Mouse (Mus musculus) liver, embryonic 16.5 days (tissue): Measurements from ENCODE around the gene Zfyve26. TPM values are rescaled to one million over a fixed set of nuclear protein-coding genes. Genes with fewer than 3 reads are reported as not detected.

Source experiments
- ATAC-seq: fragments of 200-750 bp; cut with Nextera tagmentation; 2 replicates; pipeline ENCODE4 v1.8.0; 2017; ENCODE audit warnings: low read depth, mild to moderate bottlenecking, moderate number of reproducible peaks, moderate library complexity
- H3K27ac ChIP-seq: fragments of 300-500 bp; sonication (generic); 2 replicates; pipeline ENCODE4 v1.5.1; 2014; ENCODE audit warnings: mild to moderate bottlenecking, low read length
- H3K27me3 ChIP-seq: fragments of 300-500 bp; sonication (generic); 2 replicates; pipeline ENCODE4 v1.6.1; 2014; ENCODE audit warnings: low read depth, low read length, mixed read lengths; ENCODE audit not compliant: control insufficient read depth, insufficient read depth
- H3K36me3 ChIP-seq: fragments of 300-500 bp; sonication (generic); 2 replicates; pipeline ENCODE4 v1.6.1; 2014; ENCODE audit warnings: mild to moderate bottlenecking; ENCODE audit not compliant: control insufficient read depth, insufficient read depth
- H3K4me1 ChIP-seq: fragments of 300-500 bp; sonication (generic); 2 replicates; pipeline ENCODE4 v1.6.1; 2014; ENCODE audit warnings: low read depth, low read length, mixed read lengths; ENCODE audit not compliant: control insufficient read depth
- H3K4me2 ChIP-seq: fragments of 300-500 bp; sonication (generic); 2 replicates; pipeline ENCODE4 v1.6.1; 2014; ENCODE audit warnings: low read depth, low read length, mixed read lengths
- H3K4me3 ChIP-seq: fragments of 300-500 bp; sonication (generic); 2 replicates; pipeline ENCODE4 v1.5.1; 2014; ENCODE audit warnings: low read depth, mild to moderate bottlenecking, low read length
- H3K9ac ChIP-seq: fragments of 300-500 bp; sonication (generic); 2 replicates; pipeline ENCODE4 v1.6.1; 2014; ENCODE audit warnings: low read depth, low read length
- H3K9me3 ChIP-seq: fragments of 300-500 bp; sonication (generic); replicated peaks from 2 replicates; pipeline ENCODE4 v1.6.1; 2016; ENCODE audit warnings: low read length; ENCODE audit not compliant: control insufficient read depth
- whole genome bisulfite sequencing: fragments of 180-500 bp; shearing (Covaris S2); extraction: QIAGEN DNeasy Blood & Tissue Kit; methylation state at CpG from one replicate; pipeline ENCODE4 v1.1.7; 2014; ENCODE audit not compliant: insufficient replicate concordance; 5-methylcytosine and 5-hydroxymethylcytosine counted together
- polyA plus RNA-seq: library from polyadenylated mRNA; unstranded; fragments of >200 nt; fragmentation: Nextera tagmentation; extraction: Ambion mirVana; gene quantifications from 2 replicates; pipeline ENCODE4 v1.2.1, GENCODE M21; 2015

The Zfyve26 gene
- polyA plus RNA-seq, 1 experiment from 2014 or later = 10.7 TPM

GRCm38 (mm10) chr12:79242921-79243320 lies 53.2 kb downstream of the Zfyve26 start:
- Histone ChIP-seq H3K27ac (no peak overlapping the region), H3K4me1 (no peaks in the 10 kb centered on the region), H3K9me3 (no peaks in the 10 kb centered on the region), H3K9ac (no peak overlapping the region), H3K4me2 (no peak overlapping the region), H3K27me3 (no peaks in the 10 kb centered on the region), H3K4me3 (no peak overlapping the region), H3K36me3 (peaks cover 20% of the 10 kb centered on the region)
- no peak for ATAC-seq
- WGBS = 67% methylated on average over 6 of the region's 6 CpGs

GRCm38 (mm10) chr12:79241985-79242384 lies 54.1 kb downstream of the Zfyve26 start:
- Histone ChIP-seq H3K4me1 (no peaks in the 10 kb centered on the region), H3K4me3 (no peak overlapping the region), H3K4me2 (no peak overlapping the region), H3K27ac (no peak overlapping the region), H3K36me3 (peaks cover 16% of the 10 kb centered on the region), H3K27me3 (no peaks in the 10 kb centered on the region), H3K9ac (no peak overlapping the region), H3K9me3 (no peaks in the 10 kb centered on the region)
- 73% methylated on average over 2 of the region's 2 CpGs for whole genome bisulfite sequencing
- peak; percentile 69 for ATAC-seq

- 75% methylated on average over 11 of the region's 11 CpGs for WGBS
- peaks cover 7% of the 10 kb centered on the region for H3K36me3 ChIP-seq
- H3K4me1 ChIP-seq = no peaks in the 10 kb centered on the region
- H3K27ac ChIP-seq = no peak overlapping the region
- H3K4me2 ChIP-seq = no peak overlapping the region
- no peaks in the 10 kb centered on the region for H3K27me3 ChIP-seq
- H3K9me3 ChIP-seq = no peaks in the 10 kb centered on the region
- ATAC-seq = no peak
- H3K9ac ChIP-seq = no peak overlapping the region
- no peak overlapping the region for H3K4me3 ChIP-seq
Observed at GRCm38 (mm10) chr12:79235485-79236080, 60.5 kb downstream of the Zfyve26 start.

GRCm38 (mm10) chr12:79217511-79217910 lies 78.6 kb downstream of the Zfyve26 start:
- no peak overlapping the region for H3K4me2 ChIP-seq
- WGBS = 41% methylated on average over 5 of the region's 5 CpGs
- H3K36me3 ChIP-seq = no peaks in the 10 kb centered on the region
- H3K27ac ChIP-seq = no peak overlapping the region
- no peaks in the 10 kb centered on the region for H3K27me3 ChIP-seq
- no peaks in the 10 kb centered on the region for H3K4me1 ChIP-seq
- H3K9ac ChIP-seq = no peak overlapping the region
- no peaks in the 10 kb centered on the region for H3K9me3 ChIP-seq
- no peak overlapping the region for H3K4me3 ChIP-seq
- no peak for ATAC-seq

GRCm38 (mm10) chr12:79211447-79211846 lies 84.7 kb downstream of the Zfyve26 start:
- WGBS = 74% methylated on average over 8 of the region's 8 CpGs
- Histone ChIP-seq H3K9me3 (no peaks in the 10 kb centered on the region), H3K27ac (no peak overlapping the region), H3K27me3 (no peaks in the 10 kb centered on the region), H3K4me2 (no peak overlapping the region), H3K9ac (no peak overlapping the region), H3K36me3 (no peaks in the 10 kb centered on the region), H3K4me1 (peaks cover 3% of the 10 kb centered on the region; the same call in 1 of the 2 replicates), H3K4me3 (no peak overlapping the region)
- ATAC-seq = no peak

- Histone ChIP-seq H3K27me3 (no peaks in the 10 kb centered on the region), H3K4me1 (peaks cover 3% of the 10 kb centered on the region; the same call in 1 of the 2 replicates), H3K4me2 (peak within 1 kb of the TSS; percentile 62), H3K9ac (no peak within 1 kb of the TSS), H3K4me3 (peak within 1 kb of the TSS; percentile 43), H3K27ac (peak within 1 kb of the TSS; percentile 48), H3K36me3 (no peaks in the 10 kb centered on the region), H3K9me3 (no peaks in the 10 kb centered on the region)
- WGBS = 4% methylated on average over 13 of the region's 13 CpGs
- ATAC-seq = no peak
Observed at GRCm38 (mm10) chr12:79208703-79209464, 87.2 kb downstream of the Zfyve26 start, which contains the start of gene Rdh12. Gene Rdh12, plus strand, starts transcription at chr12:79208914.

GRCm38 (mm10) chr12:79201882-79202281 lies 94.2 kb downstream of the Zfyve26 start:
- Histone ChIP-seq H3K27ac (no peak overlapping the region), H3K27me3 (no peaks in the 10 kb centered on the region), H3K4me1 (no peaks in the 10 kb centered on the region), H3K4me2 (no peak overlapping the region), H3K36me3 (no peaks in the 10 kb centered on the region), H3K9ac (no peak overlapping the region), H3K9me3 (no peaks in the 10 kb centered on the region), H3K4me3 (no peak overlapping the region)
- no peak for ATAC-seq
- 17% methylated on average over 3 of the region's 3 CpGs for WGBS

- no peak for ATAC-seq
- Histone ChIP-seq H3K4me2 (no peak overlapping the region), H3K4me1 (peaks cover under 1% of the 10 kb centered on the region), H3K9me3 (no peaks in the 10 kb centered on the region), H3K4me3 (no peak overlapping the region), H3K27me3 (no peaks in the 10 kb centered on the region), H3K36me3 (no peaks in the 10 kb centered on the region), H3K27ac (no peak overlapping the region), H3K9ac (no peak overlapping the region)
- 59% methylated on average over 5 of the region's 5 CpGs for WGBS
Observed at GRCm38 (mm10) chr12:79197105-79197504, 99.0 kb downstream of the Zfyve26 start.

GRCm38 (mm10) chr12:79193441-79193840 lies 102.7 kb downstream of the Zfyve26 start:
- H3K9ac ChIP-seq = no peak overlapping the region
- H3K27ac ChIP-seq = no peak overlapping the region
- WGBS = 3% methylated on average over 3 of the region's 3 CpGs
- no peaks in the 10 kb centered on the region for H3K27me3 ChIP-seq
- no peak overlapping the region for H3K4me3 ChIP-seq
- H3K36me3 ChIP-seq = no peaks in the 10 kb centered on the region
- H3K9me3 ChIP-seq = no peaks in the 10 kb centered on the region
- no peak for ATAC-seq
- peaks cover 15% of the 10 kb centered on the region for H3K4me1 ChIP-seq
- no peak overlapping the region for H3K4me2 ChIP-seq
